Mouse (Mus musculus) heart, adult 2 months (tissue): Measurements from ENCODE around the gene Adamts16. TPM values are rescaled to one million over a fixed set of nuclear protein-coding genes. Genes with fewer than 3 reads are reported as not detected.

Experiments
- DNase-seq, 2 experiments: peaks; one replicate each; pipeline ENCODE4 v3.0.0; 2021
- H3K27ac ChIP-seq: fragments of 200-600 bp; 2 replicates; pipeline ENCODE4 v1.8.1; 2022
- H3K27me3 ChIP-seq: fragments of 200-500 bp; 2 replicates; pipeline ENCODE4 v1.6.1; 2012; ENCODE audit warnings: mild to moderate bottlenecking, low read length, inconsistent platforms, mixed read lengths; ENCODE audit not compliant: control insufficient read depth, insufficient read depth
- H3K36me3 ChIP-seq: fragments of 200-500 bp; 2 replicates; pipeline ENCODE4 v1.6.1; 2012; ENCODE audit warnings: low read length, inconsistent platforms; ENCODE audit not compliant: control insufficient read depth, insufficient read depth
- H3K4me1 ChIP-seq: fragments of 200-500 bp; 2 replicates; pipeline ENCODE4 v1.6.1; 2011; ENCODE audit warnings: low read length; ENCODE audit not compliant: control insufficient read depth, insufficient read depth
- H3K4me3 ChIP-seq: fragments of 200-600 bp; 2 replicates; pipeline ENCODE4 v1.8.1; 2022
- H3K79me2 ChIP-seq: fragments of 200-500 bp; replicated peaks from 2 replicates; pipeline ENCODE4 v1.6.1; 2012; ENCODE audit warnings: mild to moderate bottlenecking, inconsistent platforms, low read length, moderate library complexity, mixed read lengths; ENCODE audit not compliant: control insufficient read depth, insufficient read depth
- H3K9ac ChIP-seq: fragments of 200-500 bp; 2 replicates; pipeline ENCODE4 v1.6.1; 2012; ENCODE audit warnings: low read depth, mild to moderate bottlenecking, control low read depth, inconsistent platforms, low read length, mixed read lengths
- CTCF ChIP-seq: fragments of 200-600 bp; IDR thresholded peaks from 2 replicates; pipeline ENCODE4 v1.8.1; 2022; ENCODE audit warnings: antibody characterized with exemption, mild to moderate bottlenecking, moderate library complexity
- EP300 ChIP-seq: fragments of 200-500 bp; IDR thresholded peaks from 2 replicates; pipeline ENCODE4 v1.6.1; 2011; ENCODE audit warnings: low read depth, low read length, control low read depth; ENCODE audit not compliant: insufficient read depth
- POLR2A ChIP-seq: fragments of 200-500 bp; IDR thresholded peaks from 2 replicates; pipeline ENCODE4 v1.6.1; 2011; ENCODE audit warnings: mild to moderate bottlenecking, low read depth, low read length, control low read depth; ENCODE audit not compliant: insufficient read depth
- WGBS: fragments of 180-500 bp; shearing (Covaris S2); methylation state at CpG from one replicate; pipeline ENCODE4 v1.1.7; 2018; 5-methylcytosine and 5-hydroxymethylcytosine counted together
- intact Hi-C: fragments of 180-260 bp; cut with DNase I; formaldehyde crosslinking; loops from one replicate; pipeline ENCODE4 v1.15.1; 2025
- polyA plus RNA-seq: library from polyadenylated mRNA; depleted of rRNA; stranded (reverse); fragments of >200 nt; gene quantifications from 2 replicates; pipeline ENCODE4 v1.2.3, GENCODE M21; 2012
- total RNA-seq, 2 experiments: library from RNA; stranded (reverse); gene quantifications; 2 replicates each; pipeline ENCODE4 v1.2.3; 2021

The Adamts16 gene
- total and polyA plus RNA-seq, 3 experiments, result 0.04 TPM; not detected in 2

DNA sequence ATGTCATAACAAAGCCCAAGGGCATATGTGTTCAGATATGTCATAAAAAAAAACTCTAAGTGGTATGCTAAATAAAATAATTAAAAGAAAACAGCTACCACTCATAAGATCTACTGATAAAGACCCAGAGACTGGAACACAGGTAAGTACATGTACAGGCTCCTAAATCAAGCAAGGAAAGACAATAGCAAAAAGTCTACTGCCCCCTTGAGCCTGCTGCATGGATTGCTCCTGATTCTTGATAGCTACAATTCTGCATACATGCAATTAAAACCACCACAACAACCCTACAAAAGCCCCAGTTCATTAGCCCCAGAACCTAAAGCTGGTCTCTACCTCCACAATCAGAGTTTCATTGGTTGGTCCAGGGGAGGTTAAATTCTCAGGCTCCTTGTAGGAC is 74.1 kb downstream of the Adamts16 start:
- Histone ChIP-seq H3K79me2 (no peaks in the 10 kb centered on the region), H3K27me3 (0 out of 2 replicates have a peak, but pooled peaks cover 1% of the 10 kb centered on the region), H3K36me3 (no peaks in the 10 kb centered on the region), H3K9ac (no peak overlapping the region), H3K4me1 (no peaks in the 10 kb centered on the region), H3K27ac (no peak overlapping the region), H3K4me3 (no peak overlapping the region)
- DNase-seq, result peak; percentile 8 to 27
- intact Hi-C loops, result loop anchor here (1.0 kb wide), 1 partner anchor 124 kb away; no protein-coding TSS in a partner anchor
- TF ChIP-seq CTCF, result peak; percentile 82
- TF ChIP-seq POLR2A, result no peak
- no peak for TF ChIP-seq EP300

DNA sequence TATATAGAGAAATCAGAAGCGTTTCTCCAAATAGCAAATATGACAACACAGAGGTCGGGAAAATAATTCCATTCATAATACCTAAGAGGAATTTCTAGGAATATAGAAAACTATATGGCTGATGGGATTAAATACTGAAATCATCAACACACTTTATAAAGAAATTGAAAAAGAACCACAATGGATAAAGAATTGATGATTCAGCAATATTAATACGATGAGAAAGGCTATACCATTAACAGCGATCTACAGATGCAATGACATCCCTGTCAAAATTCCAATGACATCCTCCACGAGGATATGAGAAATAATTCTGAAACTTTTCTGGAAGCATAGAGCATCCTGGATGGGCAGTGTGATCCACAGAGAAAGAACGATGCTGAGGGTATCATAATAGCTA is 76.9 kb downstream of the Adamts16 start:
- DNase-seq, result no peak
- Histone ChIP-seq H3K9ac (no peak overlapping the region), H3K79me2 (no peaks in the 10 kb centered on the region), H3K27ac (no peak overlapping the region), H3K36me3 (no peaks in the 10 kb centered on the region), H3K27me3 (0 out of 2 replicates have a peak, but pooled peaks cover 1% of the 10 kb centered on the region), H3K4me3 (no peak overlapping the region), H3K4me1 (no peaks in the 10 kb centered on the region)
- intact Hi-C loops, result no loop called here
- WGBS, result 81% methylated on average over 6 of the region's 6 CpGs
- TF ChIP-seq POLR2A (no peak), CTCF (no peak), EP300 (no peak)

DNA sequence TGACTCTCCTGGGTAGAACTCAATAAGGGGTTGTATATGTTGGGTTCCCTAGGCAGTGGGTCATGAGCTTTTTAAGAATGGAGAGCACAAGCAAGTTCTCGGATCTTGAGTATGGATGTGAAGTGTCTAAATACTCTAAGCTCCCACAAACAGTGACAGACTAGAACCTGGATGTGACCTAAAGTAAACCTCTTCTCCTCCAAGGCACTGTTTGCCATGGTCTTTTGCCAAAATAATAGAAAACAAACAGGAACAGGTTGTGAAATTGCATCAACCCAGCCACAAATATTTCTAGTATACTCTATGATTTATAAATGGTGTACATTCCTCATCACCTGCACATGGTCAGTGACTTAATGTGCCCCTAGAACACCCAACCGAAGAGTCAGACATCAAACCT is 79.0 kb downstream of the Adamts16 start:
- DNase-seq, result no peak

DNA sequence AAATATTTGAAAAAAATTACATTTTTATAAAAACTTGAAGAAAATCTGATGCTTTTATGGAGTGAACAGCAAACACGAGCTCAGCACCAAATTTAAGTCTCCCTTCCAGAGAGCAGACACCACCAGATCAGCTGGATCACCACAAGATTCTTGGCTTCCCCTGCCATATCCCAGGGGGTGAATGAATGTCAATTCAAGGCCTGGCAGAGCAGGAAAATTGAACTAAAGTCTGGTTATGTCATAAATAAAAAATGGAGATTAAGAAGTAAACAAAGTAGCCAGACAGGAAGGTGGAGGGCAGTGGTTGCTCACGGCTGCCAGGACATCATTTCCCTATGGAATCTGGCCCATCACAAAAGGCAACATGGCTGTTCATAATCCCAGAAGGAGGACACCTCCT is 80.3 kb downstream of the Adamts16 start:
- DNase-seq, result no peak
- intact Hi-C loops, result no loop called here
- 56% methylated on average over 2 of the region's 2 CpGs for WGBS

More for the DNA sequence above, 79.0 kb downstream of the Adamts16 start:
- WGBS, result 88% methylated on average over 2 of the region's 2 CpGs
- H3K9ac ChIP-seq, result no peak overlapping the region
- no peak overlapping the region for H3K4me3 ChIP-seq
- no peaks in the 10 kb centered on the region for H3K36me3 ChIP-seq
- intact Hi-C loops, result no loop called here
- no peak overlapping the region for H3K27ac ChIP-seq
- H3K27me3 ChIP-seq, result 0 out of 2 replicates have a peak, but pooled peaks cover 1% of the 10 kb centered on the region
- no peaks in the 10 kb centered on the region for H3K79me2 ChIP-seq
- TF ChIP-seq EP300, result no peak
- no peak for TF ChIP-seq POLR2A
- TF ChIP-seq CTCF, result no peak
- H3K4me1 ChIP-seq, result no peaks in the 10 kb centered on the region

DNA sequence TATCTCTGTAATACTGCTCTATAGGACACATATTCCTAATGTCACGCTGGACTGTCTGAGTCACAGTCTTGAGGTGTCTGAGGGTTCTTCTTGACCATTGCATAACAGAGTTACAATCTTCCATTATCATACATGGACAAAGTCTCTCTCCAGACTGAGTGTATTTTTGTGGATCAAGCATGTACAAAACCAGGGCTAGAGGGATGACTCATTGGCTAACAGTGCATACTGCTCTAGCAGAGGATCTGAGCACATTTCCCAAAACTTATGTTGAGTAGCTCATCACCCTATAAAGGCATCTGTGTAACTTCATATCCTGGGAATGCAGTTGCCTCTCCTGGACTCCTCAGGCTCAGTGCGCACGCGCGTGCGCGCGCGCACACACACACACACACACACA is 81.4 kb downstream of the Adamts16 start:
- Histone ChIP-seq H3K4me3 (no peak overlapping the region), H3K36me3 (no peaks in the 10 kb centered on the region), H3K27ac (no peak overlapping the region), H3K27me3 (no peaks in the 10 kb centered on the region), H3K9ac (no peak overlapping the region), H3K4me1 (no peaks in the 10 kb centered on the region), H3K79me2 (no peaks in the 10 kb centered on the region)
- DNase-seq, result no peak
- TF ChIP-seq EP300 (no peak), POLR2A (no peak), CTCF (no peak)
- 99% methylated on average over 9 of the region's 9 CpGs for WGBS
- intact Hi-C loops, result no loop called here

More for the DNA sequence above, 80.3 kb downstream of the Adamts16 start:
- Histone ChIP-seq H3K4me3 (no peak overlapping the region), H3K27ac (no peak overlapping the region), H3K27me3 (0 out of 2 replicates have a peak, but pooled peaks cover 1% of the 10 kb centered on the region), H3K9ac (no peak overlapping the region), H3K79me2 (no peaks in the 10 kb centered on the region), H3K36me3 (no peaks in the 10 kb centered on the region), H3K4me1 (no peaks in the 10 kb centered on the region)
- TF ChIP-seq EP300 (no peak), CTCF (no peak), POLR2A (no peak)

DNA sequence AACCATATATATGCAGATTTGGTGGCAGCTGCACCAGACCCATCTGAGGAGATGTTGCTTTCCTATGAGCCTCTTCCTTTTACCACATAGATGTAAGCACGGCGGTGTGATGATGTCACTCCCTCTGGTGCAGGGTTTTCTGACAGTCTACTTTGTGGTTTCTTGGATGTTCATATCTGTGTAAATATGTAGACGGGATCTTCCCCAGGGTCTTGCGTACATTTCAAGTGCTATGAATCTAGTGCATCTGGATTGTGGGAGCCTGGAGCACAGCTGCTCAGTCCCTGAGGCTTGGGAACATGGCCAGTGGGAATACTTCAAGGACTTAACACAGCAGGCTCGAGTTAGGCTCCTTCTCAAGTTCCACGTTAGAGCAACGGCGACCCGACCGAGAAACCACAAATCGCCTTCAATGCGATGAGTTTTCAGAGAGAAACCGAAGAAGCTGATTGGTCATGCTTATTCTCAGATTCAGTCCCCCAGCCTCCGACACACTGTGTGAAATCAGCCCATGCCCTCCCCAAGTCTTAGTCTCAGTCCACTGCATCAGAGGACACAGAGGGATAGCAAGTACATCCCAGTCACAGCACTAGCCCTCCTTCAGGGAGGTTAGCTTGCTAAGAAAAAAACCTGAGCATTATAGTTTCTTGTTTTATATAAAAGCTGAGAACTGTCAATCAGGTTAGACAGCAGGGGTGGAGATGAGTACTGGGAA is 95.2 kb downstream of the Adamts16 start:
- H3K4me3 ChIP-seq, result no peak overlapping the region
- intact Hi-C loops, result no loop called here
- 69% methylated on average over 14 of the region's 14 CpGs for WGBS
- no peaks in the 10 kb centered on the region for H3K36me3 ChIP-seq
- H3K9ac ChIP-seq, result no peak overlapping the region
- H3K79me2 ChIP-seq, result no peaks in the 10 kb centered on the region
- no peak for DNase-seq
- H3K27me3 ChIP-seq, result no peaks in the 10 kb centered on the region
- TF ChIP-seq CTCF, result no peak
- TF ChIP-seq POLR2A, result no peak
- TF ChIP-seq EP300, result no peak
- H3K27ac ChIP-seq, result no peak overlapping the region
- H3K4me1 ChIP-seq, result no peaks in the 10 kb centered on the region
